Mouse (Mus musculus): ENCODE measurements at regions not wholly inside any gene's neighbourhood (a gene's known extent, or its start where the extent isn't known, plus 50 kb on each side); places are given as distances from the start of the nearest gene placed in this dataset.
"Not testable (repeated sequence)": the region's sequence is repeated elsewhere in the genome, so short reads cannot be mapped to it uniquely, and the experiment has no call there.

GRCm38 (mm10) chr12:117382727-117383126, 133.6 kb upstream of the Rapgef5 start:
- H3K9me3 ChIP-seq (replicated peaks); H3K27ac ChIP-seq; H3K9ac ChIP-seq; H3K4me2 ChIP-seq; H3K4me3 ChIP-seq (replicated peaks); H3K36me3 ChIP-seq; ATAC-seq (replicated peaks; ENCODE audit: low FRiP score); H3K27me3 ChIP-seq: not testable (repeated sequence)
- H3K4me1 ChIP-seq = peaks cover 20% of the 10 kb centered on the region
- WGBS = 59% methylated on average over 1 of the region's 4 CpGs

DNA sequence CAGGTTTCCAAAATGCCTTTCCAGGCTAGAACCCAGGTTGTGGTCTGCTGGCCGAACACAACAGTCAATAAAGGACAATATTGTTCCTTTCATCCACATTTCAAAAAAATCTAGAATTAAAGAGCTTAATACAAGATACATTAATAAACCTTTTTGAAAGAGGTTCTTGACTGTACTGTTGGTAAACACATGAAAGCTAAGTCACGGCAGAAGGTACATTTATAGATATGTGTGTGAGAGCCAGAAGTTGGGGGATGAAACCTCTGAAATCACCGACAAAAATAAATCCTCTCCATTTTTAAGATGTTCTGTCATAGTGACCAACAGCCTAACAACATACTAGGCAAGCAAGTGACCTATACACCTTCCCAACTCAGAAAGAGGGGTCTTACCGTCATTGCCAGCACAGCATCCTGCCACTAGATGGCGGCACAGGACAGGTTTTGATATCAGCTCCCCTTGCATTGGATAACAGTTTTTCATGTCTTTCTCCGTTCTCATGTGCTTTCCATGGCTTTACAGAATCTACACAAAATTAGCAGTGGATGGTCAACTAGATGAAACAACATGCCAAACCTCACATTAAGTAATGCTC, 131.1 kb upstream of the Rapgef5 start:
- ATAC-seq (replicated peaks; ENCODE audit: low FRiP score) = peak; percentile 74
- Histone ChIP-seq H3K9me3 (replicated peaks) (no peaks in the 10 kb centered on the region), H3K4me2 (peak overlapping the region; percentile 12; the same call in 1 of the 2 replicates), H3K4me3 (replicated peaks) (no peak overlapping the region), H3K27me3 (0 out of 2 replicates have a peak, but pooled peaks cover 3% of the 10 kb centered on the region), H3K4me1 (0 out of 2 replicates have a peak, but pooled peaks cover 2% of the 10 kb centered on the region), H3K27ac (no peak overlapping the region), H3K36me3 (no peaks in the 10 kb centered on the region), H3K9ac (no peak overlapping the region)
- WGBS = 16% methylated on average over 6 of the region's 6 CpGs

GRCm38 (mm10) chr12:117385697-117386096, 130.6 kb upstream of the Rapgef5 start:
- ATAC-seq (replicated peaks; ENCODE audit: low FRiP score) = no peak

DNA sequence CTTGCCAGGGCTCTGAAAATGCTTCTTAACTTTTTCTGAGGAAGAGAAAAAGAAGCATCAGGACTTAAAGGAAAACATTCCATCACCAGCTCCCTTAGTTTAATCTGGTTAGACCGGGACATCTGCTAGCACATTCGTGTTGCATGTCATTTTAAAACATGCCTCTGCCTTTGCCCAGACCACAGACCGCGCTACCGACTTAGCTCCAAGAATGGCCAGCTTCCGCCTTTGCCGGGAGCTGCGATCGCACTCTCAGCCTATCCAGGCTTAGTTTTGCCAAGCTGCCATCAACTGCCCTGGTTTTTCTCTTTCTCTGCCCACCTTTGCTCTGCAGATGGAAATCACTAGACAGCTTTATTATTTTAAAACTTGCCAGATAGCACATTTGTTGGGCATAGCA, 129.3 kb upstream of the Rapgef5 start:
- Histone ChIP-seq H3K27ac (no peak overlapping the region), H3K4me3 (replicated peaks) (no peak overlapping the region), H3K27me3 (0 out of 2 replicates have a peak, but pooled peaks cover 3% of the 10 kb centered on the region), H3K9ac (no peak overlapping the region), H3K4me1 (no peaks in the 10 kb centered on the region), H3K9me3 (replicated peaks) (no peaks in the 10 kb centered on the region), H3K4me2 (no peak overlapping the region), H3K36me3 (no peaks in the 10 kb centered on the region)
- ATAC-seq (replicated peaks; ENCODE audit: low FRiP score) = no peak
- WGBS = 88% methylated on average over 9 of the region's 9 CpGs

More at GRCm38 (mm10) chr12:117385697-117386096, 130.6 kb upstream of the Rapgef5 start:
- 82% methylated on average over 1 of the region's 1 CpGs for WGBS
- no peaks in the 10 kb centered on the region for H3K36me3 ChIP-seq
- no peak overlapping the region for H3K27ac ChIP-seq
- H3K9ac ChIP-seq = no peak overlapping the region
- no peak overlapping the region for H3K4me2 ChIP-seq
- H3K27me3 ChIP-seq = 0 out of 2 replicates have a peak, but pooled peaks cover 3% of the 10 kb centered on the region
- no peak overlapping the region for H3K4me3 ChIP-seq (replicated peaks)
- H3K4me1 ChIP-seq = 0 out of 2 replicates have a peak, but pooled peaks cover 2% of the 10 kb centered on the region
- H3K9me3 ChIP-seq (replicated peaks) = no peaks in the 10 kb centered on the region

- WGBS = 74% methylated on average over 7 of the region's 7 CpGs
- Histone ChIP-seq H3K4me3 (replicated peaks) (no peak overlapping the region), H3K9ac (no peak overlapping the region), H3K4me2 (no peak overlapping the region), H3K27ac (no peak overlapping the region), H3K27me3 (0 out of 2 replicates have a peak, but pooled peaks cover 3% of the 10 kb centered on the region), H3K36me3 (no peaks in the 10 kb centered on the region), H3K4me1 (no peaks in the 10 kb centered on the region), H3K9me3 (replicated peaks) (no peaks in the 10 kb centered on the region)
- no peak for ATAC-seq (replicated peaks; ENCODE audit: low FRiP score)
Observed at GRCm38 (mm10) chr12:117389516-117390347, 126.5 kb upstream of the Rapgef5 start.

- no peak overlapping the region for H3K4me2 ChIP-seq
- H3K9ac ChIP-seq = no peak overlapping the region
- no peaks in the 10 kb centered on the region for H3K36me3 ChIP-seq
- ATAC-seq (replicated peaks; ENCODE audit: low FRiP score) = no peak
- no peak overlapping the region for H3K4me3 ChIP-seq (replicated peaks)
- no peaks in the 10 kb centered on the region for H3K4me1 ChIP-seq
- no peaks in the 10 kb centered on the region for H3K9me3 ChIP-seq (replicated peaks)
- WGBS = 95% methylated on average over 3 of the region's 3 CpGs
- no peaks in the 10 kb centered on the region for H3K27me3 ChIP-seq
- no peak overlapping the region for H3K27ac ChIP-seq
Observed at GRCm38 (mm10) chr12:117397512-117397911, 118.8 kb upstream of the Rapgef5 start.

- no peak overlapping the region for H3K9ac ChIP-seq
- H3K9me3 ChIP-seq (replicated peaks) = no peaks in the 10 kb centered on the region
- H3K4me3 ChIP-seq (replicated peaks) = no peak overlapping the region
- H3K4me2 ChIP-seq = no peak overlapping the region
- no peaks in the 10 kb centered on the region for H3K36me3 ChIP-seq
- ATAC-seq (replicated peaks; ENCODE audit: low FRiP score) = peak; percentile 67; the same call in 1 of the 2 replicates
- H3K27ac ChIP-seq = no peak overlapping the region
- H3K27me3 ChIP-seq = no peaks in the 10 kb centered on the region
- H3K4me1 ChIP-seq = 0 out of 2 replicates have a peak, but pooled peaks cover 3% of the 10 kb centered on the region
- WGBS = 9% methylated on average over 7 of the region's 7 CpGs
Observed at GRCm38 (mm10) chr12:117403513-117404156, 112.6 kb upstream of the Rapgef5 start.

GRCm38 (mm10) chr12:117404157-117404752, 112.0 kb upstream of the Rapgef5 start:
- Histone ChIP-seq H3K4me2 (no peak overlapping the region), H3K9ac (no peak overlapping the region), H3K27ac (no peak overlapping the region), H3K36me3 (no peaks in the 10 kb centered on the region), H3K9me3 (replicated peaks) (no peaks in the 10 kb centered on the region), H3K27me3 (no peaks in the 10 kb centered on the region), H3K4me3 (replicated peaks) (no peak overlapping the region), H3K4me1 (0 out of 2 replicates have a peak, but pooled peaks cover 3% of the 10 kb centered on the region)
- WGBS = 28% methylated on average over 5 of the region's 5 CpGs
- 0 out of 2 replicates have a peak, but pooled peaks have one; percentile 46 for ATAC-seq (replicated peaks; ENCODE audit: low FRiP score)

- Histone ChIP-seq H3K36me3 (no peaks in the 10 kb centered on the region), H3K4me3 (replicated peaks) (no peak overlapping the region), H3K27me3 (no peaks in the 10 kb centered on the region), H3K9me3 (replicated peaks) (no peaks in the 10 kb centered on the region), H3K27ac (no peak overlapping the region), H3K4me1 (0 out of 2 replicates have a peak, but pooled peaks cover 3% of the 10 kb centered on the region), H3K9ac (no peak overlapping the region), H3K4me2 (no peak overlapping the region)
- WGBS = 89% methylated on average over 9 of the region's 9 CpGs
- no peak for ATAC-seq (replicated peaks; ENCODE audit: low FRiP score)
Observed at GRCm38 (mm10) chr12:117406832-117407231, 109.4 kb upstream of the Rapgef5 start.

DNA sequence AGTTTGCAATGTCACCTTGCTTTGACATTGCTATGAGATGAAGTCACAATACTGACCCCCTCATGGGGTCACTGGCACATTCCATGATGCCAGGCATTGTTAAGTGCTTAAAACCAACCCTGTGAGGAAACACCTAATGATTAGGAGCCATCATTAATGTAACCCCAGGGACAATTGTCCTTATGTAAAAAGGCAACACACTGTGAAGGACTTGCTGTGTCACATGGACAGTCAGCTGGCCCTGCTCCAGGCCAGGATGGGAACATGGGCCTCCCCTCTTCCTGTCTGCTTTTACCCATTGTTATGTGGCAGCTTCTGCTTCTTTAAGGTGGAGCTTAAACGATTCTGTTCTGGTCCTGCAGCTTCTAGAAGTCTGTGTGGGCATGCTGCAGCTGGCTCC, 105.7 kb upstream of the Rapgef5 start:
- Histone ChIP-seq H3K4me1 (peaks cover 4% of the 10 kb centered on the region; the same call in 1 of the 2 replicates), H3K27me3 (no peaks in the 10 kb centered on the region), H3K27ac (no peak overlapping the region), H3K4me2 (no peak overlapping the region), H3K9me3 (replicated peaks) (no peaks in the 10 kb centered on the region), H3K9ac (no peak overlapping the region), H3K36me3 (no peaks in the 10 kb centered on the region), H3K4me3 (replicated peaks) (no peak overlapping the region)
- 43% methylated on average over 1 of the region's 1 CpGs for WGBS
- ATAC-seq (replicated peaks; ENCODE audit: low FRiP score) = 0 out of 2 replicates have a peak, but pooled peaks have one; percentile 9

DNA sequence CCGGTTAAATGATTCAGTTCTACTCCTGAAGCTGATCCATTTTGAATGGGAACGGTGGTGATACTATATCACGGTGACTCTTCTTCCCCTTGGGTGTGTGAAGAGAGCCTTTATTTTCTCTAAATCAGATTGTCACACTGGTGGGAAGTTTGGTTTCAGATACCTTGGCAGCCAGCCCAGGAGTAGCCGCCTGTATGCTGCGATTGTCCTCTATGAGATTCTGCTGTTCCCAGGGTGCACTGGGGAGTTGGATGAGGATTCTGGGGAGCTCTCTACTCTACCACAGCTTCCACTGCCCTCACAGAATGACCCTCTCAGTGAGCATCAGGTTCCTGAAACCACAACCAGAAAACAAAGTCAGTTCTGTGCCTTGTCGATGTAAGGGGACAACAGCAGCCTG, 104.0 kb upstream of the Rapgef5 start:
- Histone ChIP-seq H3K9me3 (replicated peaks) (no peaks in the 10 kb centered on the region), H3K4me1 (peaks cover 4% of the 10 kb centered on the region; the same call in 1 of the 2 replicates), H3K27ac (0 out of 2 replicates have a peak overlapping the region, but pooled peaks have one; percentile 19), H3K36me3 (no peaks in the 10 kb centered on the region), H3K9ac (no peak overlapping the region), H3K27me3 (no peaks in the 10 kb centered on the region), H3K4me2 (no peak overlapping the region), H3K4me3 (replicated peaks) (no peak overlapping the region)
- WGBS = 73% methylated on average over 6 of the region's 6 CpGs
- ATAC-seq (replicated peaks; ENCODE audit: low FRiP score) = no peak
